Mouse (Mus musculus): ENCODE measurements around the gene Scml4.

DNA sequence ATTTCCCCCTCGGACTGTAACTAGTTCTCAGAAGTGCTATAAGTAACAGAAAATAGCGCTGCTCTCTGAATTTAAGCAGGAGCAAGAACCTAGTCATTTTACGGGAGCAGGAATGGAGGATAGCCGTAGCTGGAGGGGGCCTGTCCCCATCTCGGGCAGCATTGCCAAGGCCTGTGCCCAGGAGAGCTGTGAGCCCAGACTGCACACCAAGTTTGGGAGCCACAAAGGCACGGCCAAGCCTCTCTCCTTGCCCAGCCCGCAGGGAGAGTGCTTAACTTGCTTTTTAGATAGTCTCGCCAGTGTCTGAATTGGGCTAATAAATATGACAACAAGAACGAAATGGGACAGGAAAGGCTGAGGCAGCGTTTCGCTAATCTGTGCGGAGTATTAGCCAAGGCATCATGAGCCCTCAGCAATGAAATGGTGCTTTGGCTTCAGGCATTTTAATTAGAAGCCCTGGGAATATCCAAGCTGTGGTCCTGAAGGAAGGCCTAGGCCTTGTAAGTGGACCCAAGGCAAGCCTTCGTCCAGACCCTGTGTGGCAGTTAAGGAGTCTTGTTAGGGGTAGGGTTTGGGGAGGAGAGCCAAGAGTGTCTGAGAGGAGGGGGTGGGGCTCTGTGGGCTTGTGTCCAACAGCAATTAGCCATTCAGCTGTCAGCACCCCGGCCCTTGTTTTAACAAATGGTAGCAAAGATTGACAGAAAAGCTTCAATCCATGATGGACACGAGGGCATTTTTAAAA, 12.3 kb downstream of the Scml4 start:
- TF ChIP-seq CTCF (IDR thresholded peaks at IDR 0.05; ENCODE audit: borderline replicate concordance, control insufficient read depth, extremely low read depth, insufficient read depth, low read length, poor library complexity) (no peak), POLR2A (IDR thresholded peaks at IDR 0.05; ENCODE audit: control insufficient read depth, extremely low read depth, insufficient read depth, low read length, poor library complexity) (no peak)
